Mouse (Mus musculus) liver, embryonic 15.5 days (tissue): ENCODE measurements around the gene Il10ra. TPM values are rescaled to one million over a fixed set of nuclear protein-coding genes. Genes with fewer than 3 reads are reported as not detected.

Source experiments
- ATAC-seq: fragments of 200-750 bp; cut with Nextera tagmentation; 2 replicates; pipeline ENCODE4 v1.8.0; 2017; ENCODE audit warnings: moderate number of reproducible peaks, mild to moderate bottlenecking, moderate library complexity; ENCODE audit not compliant: insufficient read depth
- H3K27ac ChIP-seq: fragments of 300-500 bp; sonication (generic); replicated peaks from 2 replicates; pipeline ENCODE4 v1.5.1; 2015; ENCODE audit warnings: mild to moderate bottlenecking, inconsistent platforms
- H3K27me3 ChIP-seq: fragments of 300-500 bp; sonication (generic); 2 replicates; pipeline ENCODE4 v1.6.1; 2015; ENCODE audit warnings: mild to moderate bottlenecking, inconsistent platforms
- H3K36me3 ChIP-seq: fragments of 300-500 bp; sonication (generic); replicated peaks from 2 replicates; pipeline ENCODE4 v1.6.1; 2015; ENCODE audit warnings: moderate library complexity, mild to moderate bottlenecking, inconsistent platforms
- H3K4me1 ChIP-seq: fragments of 300-500 bp; sonication (generic); replicated peaks from 2 replicates; pipeline ENCODE4 v1.6.1; 2015; ENCODE audit warnings: inconsistent platforms
- H3K4me2 ChIP-seq: fragments of 300-500 bp; sonication (generic); 2 replicates; pipeline ENCODE4 v1.6.1; 2015; ENCODE audit warnings: moderate library complexity, mild to moderate bottlenecking, inconsistent platforms
- H3K4me3 ChIP-seq: fragments of 300-500 bp; sonication (generic); replicated peaks from 2 replicates; pipeline ENCODE4 v1.5.1; 2015; ENCODE audit warnings: mild to moderate bottlenecking, inconsistent platforms
- H3K9ac ChIP-seq: fragments of 300-500 bp; sonication (generic); 2 replicates; pipeline ENCODE4 v1.6.1; 2015; ENCODE audit warnings: moderate library complexity, mild to moderate bottlenecking, inconsistent platforms
- H3K9me3 ChIP-seq: fragments of 300-500 bp; sonication (generic); replicated peaks from 2 replicates; pipeline ENCODE4 v1.6.1; 2016; ENCODE audit warnings: inconsistent platforms
- WGBS: fragments of 180-500 bp; shearing (Covaris S2); methylation state at CpG from one replicate; pipeline ENCODE4 v1.1.7; 2015; ENCODE audit warnings: mixed read lengths; ENCODE audit not compliant: insufficient replicate concordance; 5-methylcytosine and 5-hydroxymethylcytosine counted together
- polyA plus RNA-seq: library from polyadenylated mRNA; unstranded; fragments of >200 nt; fragmentation: Nextera tagmentation; extraction: Ambion mirVana; gene quantifications from 2 replicates; pipeline ENCODE4 v1.2.1, GENCODE M21; 2015

Il10ra gene
- polyA plus RNA-seq, 1 experiment from 2014 or later = 1.9 TPM

DNA sequence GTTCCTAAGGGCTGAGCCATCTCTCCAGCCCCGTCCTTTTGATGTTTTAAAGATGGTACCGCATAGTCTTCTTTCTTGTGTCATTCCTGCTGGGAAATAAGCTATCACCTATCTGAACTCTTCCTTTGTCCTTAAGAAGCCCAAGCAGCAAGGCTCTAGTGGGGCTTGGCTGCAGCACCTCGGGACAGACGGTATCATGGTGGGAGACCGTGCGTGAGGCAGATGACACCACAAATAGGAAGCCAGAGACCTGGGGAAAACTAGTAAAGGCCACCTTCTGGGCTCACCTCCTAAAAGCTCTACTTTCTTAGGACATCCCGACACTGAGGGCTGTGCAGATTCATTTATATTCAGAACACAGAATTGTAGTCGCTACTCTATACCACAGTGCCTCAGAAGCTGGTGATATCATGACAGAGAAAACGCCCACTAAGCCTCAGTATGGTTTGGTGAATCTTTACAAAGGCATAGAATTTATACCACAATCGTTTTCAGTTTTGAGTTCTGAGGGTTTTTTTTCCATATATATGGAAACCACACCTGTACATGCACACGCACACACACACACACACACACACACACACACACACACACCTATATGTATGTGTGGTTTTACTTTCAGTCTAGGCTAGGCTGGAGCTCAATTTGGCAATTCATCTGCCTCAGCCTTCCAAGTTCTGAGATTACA lies 22.7 kb upstream of the Il10ra start:
- Histone ChIP-seq H3K4me3 (no peak overlapping the region), H3K4me2 (no peak overlapping the region), H3K27me3 (no peaks in the 10 kb centered on the region), H3K9ac (no peak overlapping the region), H3K27ac (no peak overlapping the region), H3K4me1 (peaks cover 5% of the 10 kb centered on the region; the same call in 1 of the 2 replicates), H3K36me3 (no peaks in the 10 kb centered on the region), H3K9me3 (no peaks in the 10 kb centered on the region)
- 64% methylated on average over 11 of the region's 11 CpGs for WGBS
- no peak for ATAC-seq

DNA sequence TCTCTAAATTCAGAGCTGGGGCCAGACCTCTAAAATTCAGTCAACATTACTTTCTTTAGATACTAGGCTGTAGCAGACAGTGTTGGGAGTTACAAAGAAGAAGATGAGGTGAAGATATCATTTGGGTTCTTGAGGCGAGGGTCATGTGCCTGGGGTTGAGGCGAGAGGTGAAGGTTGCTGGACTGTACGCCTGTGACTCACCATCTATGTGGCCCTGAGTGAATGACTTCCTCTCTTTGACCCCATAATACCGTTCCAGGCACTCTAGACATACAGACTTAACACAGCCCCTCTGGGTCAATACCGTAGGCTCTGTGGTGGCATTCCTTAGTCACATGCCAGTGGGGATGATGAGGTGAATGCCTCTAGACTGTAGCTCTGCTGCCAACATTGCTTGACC lies 13.5 kb upstream of the Il10ra start:
- ATAC-seq = no peak
- Histone ChIP-seq H3K4me2 (no peak overlapping the region), H3K9me3 (no peaks in the 10 kb centered on the region), H3K4me1 (0 out of 2 replicates have a peak, but pooled peaks cover 5% of the 10 kb centered on the region), H3K27ac (no peak overlapping the region), H3K9ac (no peak overlapping the region), H3K36me3 (no peaks in the 10 kb centered on the region), H3K27me3 (no peaks in the 10 kb centered on the region), H3K4me3 (no peak overlapping the region)
- 46% methylated on average over 5 of the region's 5 CpGs for WGBS

DNA sequence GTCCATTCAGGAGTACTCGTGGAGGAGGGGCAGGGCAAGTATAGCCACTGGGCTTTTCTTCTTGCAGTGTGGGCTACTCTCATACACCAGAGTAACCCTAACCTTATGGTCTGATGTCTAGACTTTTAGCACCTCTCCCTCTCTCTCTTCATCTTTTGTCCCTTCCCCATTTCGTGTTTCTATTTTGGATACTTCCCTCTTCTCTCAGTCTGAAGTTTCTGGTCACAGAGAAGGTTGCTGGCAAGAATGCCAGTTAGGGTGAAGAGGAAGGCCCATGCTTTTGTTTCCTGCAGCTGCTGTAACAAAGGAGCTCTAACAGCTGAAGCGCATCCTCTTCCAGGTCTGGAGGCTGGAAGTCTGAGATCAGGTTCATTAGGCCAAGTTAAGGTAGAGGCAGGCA lies 11.9 kb upstream of the Il10ra start:
- Histone ChIP-seq H3K27ac (no peak overlapping the region), H3K9me3 (no peaks in the 10 kb centered on the region), H3K4me2 (no peak overlapping the region), H3K4me3 (no peak overlapping the region), H3K9ac (no peak overlapping the region), H3K27me3 (no peaks in the 10 kb centered on the region), H3K36me3 (no peaks in the 10 kb centered on the region), H3K4me1 (0 out of 2 replicates have a peak, but pooled peaks cover 5% of the 10 kb centered on the region)
- ATAC-seq = no peak
- WGBS = 29% methylated on average over 3 of the region's 3 CpGs

DNA sequence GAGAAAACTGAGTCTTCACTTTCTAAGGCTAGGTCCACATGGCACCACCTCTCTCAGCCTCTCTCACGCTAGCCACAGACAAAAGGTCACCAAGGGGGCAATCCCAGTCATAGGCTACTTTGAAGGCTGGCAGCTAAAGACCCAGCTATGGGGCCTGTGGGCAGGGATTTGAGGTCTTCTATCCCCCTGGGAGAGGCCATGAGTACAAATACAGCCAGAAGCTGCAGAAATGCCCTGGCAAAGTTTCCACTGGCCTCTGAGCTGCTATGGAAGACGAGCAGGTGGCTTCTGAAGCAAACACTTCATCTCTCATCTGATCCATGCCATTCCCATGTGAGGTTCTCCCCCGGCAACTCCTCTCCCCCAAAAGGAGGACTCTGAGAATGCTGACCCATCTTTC lies 11.1 kb upstream of the Il10ra start:
- Histone ChIP-seq H3K4me3 (no peak overlapping the region), H3K9me3 (no peaks in the 10 kb centered on the region), H3K9ac (no peak overlapping the region), H3K4me1 (peaks cover 9% of the 10 kb centered on the region; the same call in 1 of the 2 replicates), H3K27ac (no peak overlapping the region), H3K27me3 (no peaks in the 10 kb centered on the region), H3K36me3 (no peaks in the 10 kb centered on the region), H3K4me2 (no peak overlapping the region)
- WGBS = 44% methylated on average over 3 of the region's 3 CpGs
- ATAC-seq = no peak

DNA sequence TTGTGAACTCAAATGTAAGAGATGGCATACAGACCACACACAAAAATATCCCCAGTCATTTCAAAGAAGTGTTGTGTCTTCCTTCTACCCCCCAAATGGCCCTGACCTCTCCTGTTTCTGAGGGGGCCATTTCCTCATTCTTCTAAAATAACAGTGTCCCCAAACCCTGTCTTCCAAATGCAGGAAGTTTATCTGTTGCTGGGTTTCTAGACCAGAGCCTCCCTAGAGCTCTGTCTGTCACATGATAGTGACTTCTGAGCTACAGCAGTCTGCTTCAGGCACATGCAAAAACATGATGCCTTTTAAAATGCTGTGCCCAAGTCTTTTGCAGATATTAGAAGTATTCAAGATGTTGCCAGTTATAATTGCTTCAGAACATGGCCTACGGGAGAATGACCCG lies 5.7 kb upstream of the Il10ra start:
- peak; percentile 71 for ATAC-seq
- Histone ChIP-seq H3K36me3 (no peaks in the 10 kb centered on the region), H3K9me3 (no peaks in the 10 kb centered on the region), H3K4me3 (no peak overlapping the region), H3K4me2 (no peak overlapping the region), H3K9ac (no peak overlapping the region), H3K4me1 (peaks cover 22% of the 10 kb centered on the region), H3K27me3 (peaks cover 14% of the 10 kb centered on the region), H3K27ac (peak overlapping the region; percentile 36)
- WGBS = 31% methylated on average over 2 of the region's 2 CpGs

DNA sequence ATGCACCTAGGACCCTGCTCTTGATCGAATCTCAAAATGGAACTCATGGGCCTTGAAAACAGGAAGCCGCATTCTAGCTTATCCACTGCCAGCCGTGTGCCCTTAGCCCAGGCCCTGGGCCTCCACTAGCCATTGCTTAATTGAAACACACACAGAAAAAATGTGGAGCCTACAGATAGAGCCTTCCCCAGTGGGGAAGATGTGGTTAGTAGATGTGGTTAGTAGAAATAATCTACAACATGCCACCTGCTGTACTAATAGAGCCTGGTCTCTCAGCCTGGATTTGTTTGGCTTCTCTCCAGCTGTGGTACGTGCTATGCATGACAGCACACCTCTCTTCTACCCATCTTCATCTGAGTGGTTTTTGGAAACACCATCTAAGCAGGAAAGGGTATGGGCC lies 5.3 kb upstream of the Il10ra start:
- H3K4me1 ChIP-seq = peaks cover 22% of the 10 kb centered on the region
- no peaks in the 10 kb centered on the region for H3K36me3 ChIP-seq
- H3K4me3 ChIP-seq = no peak overlapping the region
- H3K9me3 ChIP-seq = no peaks in the 10 kb centered on the region
- peak overlapping the region; percentile 36 for H3K27ac ChIP-seq
- no peak overlapping the region for H3K9ac ChIP-seq
- peaks cover 18% of the 10 kb centered on the region for H3K27me3 ChIP-seq
- WGBS = 12% methylated on average over 4 of the region's 4 CpGs
- ATAC-seq = peak; percentile 87
- no peak overlapping the region for H3K4me2 ChIP-seq

DNA sequence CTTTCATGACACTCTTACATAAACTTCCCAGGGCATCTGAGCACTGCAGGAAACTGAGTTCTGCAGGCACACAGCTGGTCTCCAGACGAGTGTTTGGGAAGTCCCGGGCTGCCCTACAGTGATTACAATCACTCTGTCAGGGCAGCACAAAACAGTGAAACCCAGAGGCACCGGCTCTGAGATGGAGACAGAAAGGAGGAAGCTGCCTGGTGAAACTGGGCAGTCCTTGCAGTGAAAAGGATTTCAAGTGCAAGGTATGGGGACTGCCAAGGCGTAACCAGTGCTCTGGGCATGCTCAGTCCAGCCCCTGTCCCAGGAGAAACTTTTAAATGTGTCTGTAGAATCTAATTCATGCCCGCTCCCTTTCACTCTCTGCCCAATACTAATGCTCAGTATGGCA lies 3.3 kb upstream of the Il10ra start:
- 26% methylated on average over 5 of the region's 5 CpGs for WGBS

DNA sequence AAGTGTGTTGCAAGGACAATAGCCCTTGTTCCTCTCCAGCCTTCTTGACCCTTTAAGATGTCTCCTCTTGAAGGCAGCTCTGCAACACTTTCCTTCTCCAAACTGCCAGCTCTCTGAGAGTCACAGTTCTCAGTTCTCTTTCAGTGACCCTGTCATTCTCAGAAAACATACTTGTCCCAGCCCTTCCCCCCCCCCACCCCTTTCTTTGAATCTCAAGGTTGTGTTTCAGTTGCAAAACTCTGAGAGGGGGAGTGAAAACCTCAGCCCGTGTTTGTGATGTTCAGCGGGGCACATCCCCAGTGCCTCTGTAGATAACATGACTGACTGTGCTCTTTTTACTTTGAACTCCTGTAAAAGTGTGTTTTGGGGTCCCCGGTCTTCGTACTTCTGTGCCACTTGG lies 870 bp downstream of the Il10ra start:
- no peaks in the 10 kb centered on the region for H3K9me3 ChIP-seq
- peaks cover 42% of the 10 kb centered on the region for H3K27me3 ChIP-seq
- H3K36me3 ChIP-seq = no peaks in the 10 kb centered on the region
- peaks cover 8% of the 10 kb centered on the region; the same call in 1 of the 2 replicates for H3K4me1 ChIP-seq
- H3K4me3 ChIP-seq = peak overlapping the region; percentile 44
- 14% methylated on average over 4 of the region's 4 CpGs for WGBS
- H3K4me2 ChIP-seq = peak overlapping the region; percentile 47; the same call in 1 of the 2 replicates
- 0 out of 2 replicates have a peak overlapping the region, but pooled peaks have one; percentile 33 for H3K27ac ChIP-seq
- ATAC-seq = no peak
- no peak overlapping the region for H3K9ac ChIP-seq

More for the DNA sequence above, 3.3 kb upstream of the Il10ra start:
- Histone ChIP-seq H3K27ac (no peak overlapping the region), H3K4me1 (peaks cover 25% of the 10 kb centered on the region), H3K9me3 (no peaks in the 10 kb centered on the region), H3K4me2 (no peak overlapping the region), H3K36me3 (no peaks in the 10 kb centered on the region), H3K27me3 (peaks cover 38% of the 10 kb centered on the region), H3K9ac (no peak overlapping the region), H3K4me3 (no peak overlapping the region)
- no peak for ATAC-seq

DNA sequence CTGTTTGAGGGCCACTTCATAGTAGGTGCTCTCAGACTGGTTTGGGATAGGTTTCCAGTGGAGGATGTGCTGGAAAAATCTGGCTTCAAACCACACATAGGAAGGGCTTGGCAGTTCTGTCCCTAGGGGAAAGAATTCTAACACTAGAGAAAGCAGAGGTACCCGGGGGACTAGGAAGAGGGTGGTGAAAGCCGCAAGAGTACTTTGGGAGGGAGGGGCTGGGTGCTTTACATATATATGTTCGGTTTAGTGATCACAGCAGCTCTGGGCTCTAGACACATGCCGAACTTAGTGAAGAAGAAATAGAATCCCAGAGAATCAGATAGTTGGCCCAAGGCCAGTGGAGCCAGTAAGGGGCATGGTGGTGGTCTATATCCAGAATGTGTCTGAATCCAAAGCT lies 1.9 kb downstream of the Il10ra start:
- Histone ChIP-seq H3K4me1 (peaks cover 8% of the 10 kb centered on the region; the same call in 1 of the 2 replicates), H3K27ac (no peak overlapping the region), H3K36me3 (no peaks in the 10 kb centered on the region), H3K4me2 (peak overlapping the region; percentile 29), H3K9me3 (no peaks in the 10 kb centered on the region), H3K4me3 (no peak overlapping the region), H3K9ac (no peak overlapping the region), H3K27me3 (peaks cover 42% of the 10 kb centered on the region)
- 68% methylated on average over 4 of the region's 4 CpGs for WGBS
- ATAC-seq = no peak

DNA sequence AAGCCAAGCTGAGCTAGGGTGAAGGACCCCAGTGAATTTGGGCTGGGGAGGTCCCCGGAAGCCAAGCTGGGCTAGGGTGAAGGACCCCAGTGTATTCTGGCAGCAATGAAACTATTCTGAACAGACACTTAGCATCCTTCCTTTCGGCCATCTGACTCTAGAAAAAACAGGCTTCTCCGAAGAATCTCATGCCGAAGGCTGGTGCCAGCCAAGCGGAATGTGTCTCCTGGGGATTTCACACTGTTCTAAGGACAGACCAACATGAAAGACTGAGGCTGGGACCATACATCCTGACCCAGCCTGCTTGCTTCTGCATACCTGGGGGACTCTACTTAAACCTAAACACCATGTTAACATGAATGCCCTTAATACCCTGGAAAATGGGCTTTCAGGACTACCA lies 7.1 kb downstream of the Il10ra start:
- no peak overlapping the region for H3K9ac ChIP-seq
- H3K4me3 ChIP-seq = no peak overlapping the region
- H3K9me3 ChIP-seq = no peaks in the 10 kb centered on the region
- H3K4me2 ChIP-seq = no peak overlapping the region
- no peaks in the 10 kb centered on the region for H3K36me3 ChIP-seq
- 65% methylated on average over 5 of the region's 5 CpGs for WGBS
- no peaks in the 10 kb centered on the region for H3K4me1 ChIP-seq
- ATAC-seq = no peak
- H3K27ac ChIP-seq = no peak overlapping the region
- H3K27me3 ChIP-seq = peaks cover 1% of the 10 kb centered on the region; the same call in 1 of the 2 replicates

DNA sequence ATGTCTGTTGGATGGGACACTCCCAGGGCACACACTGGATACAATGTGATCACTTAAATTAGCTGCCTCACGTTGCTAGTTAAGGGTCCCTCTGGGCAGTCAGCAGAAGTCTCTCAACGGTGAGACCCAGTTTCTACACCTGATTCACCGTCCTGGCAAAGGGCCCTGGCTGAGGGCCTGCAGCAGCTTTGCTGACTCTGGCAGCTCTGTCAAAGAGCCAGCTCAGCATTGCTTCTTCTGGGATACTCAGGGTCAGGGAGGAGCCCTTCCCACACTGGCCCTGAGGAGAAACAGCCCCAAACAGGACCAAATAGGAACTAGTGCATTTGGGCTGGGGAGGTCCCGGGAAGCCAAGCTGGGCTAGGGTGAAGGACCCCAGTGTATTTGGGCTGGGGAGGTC lies 7.5 kb downstream of the Il10ra start:
- no peak overlapping the region for H3K4me2 ChIP-seq
- no peak for ATAC-seq
- H3K4me1 ChIP-seq = no peaks in the 10 kb centered on the region
- H3K36me3 ChIP-seq = no peaks in the 10 kb centered on the region
- no peak overlapping the region for H3K4me3 ChIP-seq
- H3K27ac ChIP-seq = no peak overlapping the region
- WGBS = 61% methylated on average over 4 of the region's 4 CpGs
- no peak overlapping the region for H3K9ac ChIP-seq
- H3K27me3 ChIP-seq = no peaks in the 10 kb centered on the region
- H3K9me3 ChIP-seq = no peaks in the 10 kb centered on the region

DNA sequence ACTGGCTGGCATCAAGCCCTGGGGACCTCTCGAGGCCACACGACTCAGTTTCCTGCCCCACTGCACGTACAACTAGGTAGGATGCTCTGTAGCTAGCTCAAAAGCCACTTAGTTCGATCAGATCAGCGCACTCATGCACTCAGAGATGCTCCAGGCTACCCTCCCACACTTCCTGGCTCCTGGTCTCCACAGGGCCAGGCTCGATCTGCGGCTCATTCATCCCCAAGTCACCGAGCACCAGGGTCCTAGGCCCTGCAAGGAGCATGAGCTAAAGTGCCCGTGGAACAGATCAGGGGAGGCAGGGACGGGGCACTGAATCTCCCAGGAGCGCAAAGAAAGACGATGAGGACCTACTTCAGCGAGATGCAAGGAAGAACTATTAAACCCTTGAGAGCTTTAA lies 9.9 kb downstream of the Il10ra start:
- 69% methylated on average over 13 of the region's 13 CpGs for WGBS
- no peaks in the 10 kb centered on the region for H3K4me1 ChIP-seq
- no peak overlapping the region for H3K4me2 ChIP-seq
- H3K9ac ChIP-seq = no peak overlapping the region
- no peaks in the 10 kb centered on the region for H3K9me3 ChIP-seq
- no peaks in the 10 kb centered on the region for H3K36me3 ChIP-seq
- no peak overlapping the region for H3K4me3 ChIP-seq
- no peaks in the 10 kb centered on the region for H3K27me3 ChIP-seq
- ATAC-seq = no peak
- no peak overlapping the region for H3K27ac ChIP-seq
